Mouse (Mus musculus) T-cell, adult 2 months (primary cell): ENCODE results near the gene Pknox2.

Experiments used
- DNase-seq: peaks from one replicate; pipeline ENCODE4 v3.0.0; 2022; ENCODE audit warnings: low spot score

Pknox2 gene

DNA sequence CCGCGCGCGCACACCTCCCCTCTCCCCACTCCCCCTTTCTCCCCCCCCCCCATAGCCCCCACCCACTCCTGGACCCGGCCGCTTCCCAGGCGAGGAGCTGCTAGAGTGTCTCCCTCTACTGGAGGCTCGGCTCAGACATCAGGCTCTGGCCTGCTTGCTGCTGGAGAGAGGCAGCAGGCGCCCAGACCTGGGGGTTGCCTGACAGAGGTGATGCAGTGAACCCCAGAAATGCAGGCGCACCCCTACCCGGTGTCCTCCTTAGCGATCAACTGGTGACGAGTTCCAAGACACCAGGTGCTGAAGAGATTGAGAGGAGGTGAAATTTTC, at the start of gene Pknox2:
Gene Pknox2 (minus strand): TSS at position 49 of the 327 bp plus-strand sequence.
- DNase-seq: peak; percentile 27

DNA sequence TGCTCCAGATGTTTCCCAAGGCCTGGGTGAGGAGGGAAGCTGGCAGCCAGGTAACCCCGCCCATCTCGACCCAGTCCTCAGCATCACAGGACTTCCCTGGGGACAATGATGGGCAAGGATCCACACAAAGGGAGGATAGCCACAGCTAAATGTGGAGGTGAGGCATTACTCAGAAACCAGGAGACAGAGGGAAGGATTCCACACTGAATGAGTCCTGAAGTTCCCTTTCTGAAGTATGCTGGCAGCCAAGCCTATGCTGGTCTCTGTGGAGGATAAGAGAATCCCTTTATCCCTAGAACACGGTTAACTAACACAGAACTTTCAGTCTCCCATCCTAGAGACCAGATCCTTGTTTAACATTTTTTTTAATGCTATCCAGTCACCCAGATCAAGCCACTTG, 40.8 kb upstream of the Pknox2 start:
- no peak for DNase-seq

DNA sequence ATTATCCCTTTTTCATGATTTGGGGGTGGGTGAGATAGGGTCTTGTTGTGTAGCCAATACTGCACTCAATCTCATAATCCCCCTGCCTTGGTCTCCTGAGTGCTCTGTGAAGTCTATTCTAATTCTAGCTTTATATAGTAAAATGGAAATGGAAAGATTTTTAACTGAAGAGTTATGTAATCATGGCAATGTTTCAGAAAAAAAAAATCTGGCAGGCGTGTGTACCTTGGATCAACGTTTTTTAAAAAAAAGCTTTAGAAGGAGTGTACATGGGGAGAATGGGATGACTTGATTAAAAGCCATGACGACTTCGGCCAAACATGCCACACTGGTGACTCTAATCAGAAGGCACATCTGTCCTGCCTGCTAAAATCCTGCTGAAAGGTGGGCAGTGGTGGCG, 40.2 kb upstream of the Pknox2 start:
- DNase-seq: no peak

DNA sequence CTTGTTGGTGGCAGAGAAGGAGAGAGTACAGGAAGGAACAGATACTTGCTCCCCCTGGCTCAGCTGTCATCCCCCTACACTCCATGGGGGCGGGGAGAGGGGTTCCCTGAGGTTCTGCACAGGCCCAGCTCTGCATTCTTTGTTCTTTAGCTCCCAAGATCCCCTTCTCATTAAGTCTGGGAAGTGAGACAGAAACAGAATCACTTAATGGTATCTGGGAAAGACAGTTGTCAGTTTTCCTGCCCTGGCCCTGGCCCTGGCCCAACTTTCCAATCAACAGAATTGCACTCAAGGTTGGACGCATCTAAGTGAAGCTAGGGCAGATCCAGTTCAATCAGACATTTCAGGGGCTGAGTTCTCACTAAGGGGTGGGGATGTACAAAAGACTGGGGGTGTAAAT, 36.0 kb upstream of the Pknox2 start:
- DNase-seq: no peak

DNA sequence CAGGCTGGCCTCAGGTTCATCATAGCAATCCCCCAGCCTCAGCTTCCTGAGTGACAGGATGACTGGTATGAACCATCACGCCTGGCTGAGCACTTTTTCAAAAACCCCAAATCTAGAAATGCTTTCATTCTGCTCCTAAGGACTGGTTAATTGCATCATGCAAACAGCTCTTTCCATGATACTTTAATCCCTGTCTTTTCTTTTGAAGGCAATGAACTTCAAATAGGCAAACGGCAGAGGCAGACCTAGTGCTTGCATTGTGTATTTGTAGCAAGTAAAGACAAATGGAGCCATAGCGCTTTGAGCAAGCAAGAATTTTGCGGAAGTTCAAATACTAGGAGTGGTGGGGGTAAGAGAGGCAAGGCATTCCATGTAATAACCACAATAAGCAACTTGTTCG, 34.4 kb upstream of the Pknox2 start:
- no peak for DNase-seq

DNA sequence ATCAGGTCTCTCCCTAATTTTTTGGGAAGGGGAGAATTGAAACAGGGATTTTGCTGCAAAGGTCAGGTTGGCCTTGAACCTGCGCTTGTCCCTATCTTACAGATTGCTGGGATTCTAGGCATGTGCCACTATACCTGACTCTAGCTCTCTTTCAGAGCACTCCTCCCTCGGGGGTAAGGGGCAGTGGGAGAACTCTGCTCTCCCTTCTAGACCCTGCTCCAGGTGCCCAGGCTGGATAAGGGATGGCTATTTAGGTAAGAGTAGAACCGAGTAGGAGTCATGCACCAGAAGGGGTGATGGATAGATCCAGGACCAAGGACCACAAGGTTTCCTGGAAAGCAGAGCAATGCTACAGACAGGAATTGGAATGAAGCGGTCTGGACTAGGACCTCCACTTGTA, 32.4 kb upstream of the Pknox2 start:
- DNase-seq: no peak

DNA sequence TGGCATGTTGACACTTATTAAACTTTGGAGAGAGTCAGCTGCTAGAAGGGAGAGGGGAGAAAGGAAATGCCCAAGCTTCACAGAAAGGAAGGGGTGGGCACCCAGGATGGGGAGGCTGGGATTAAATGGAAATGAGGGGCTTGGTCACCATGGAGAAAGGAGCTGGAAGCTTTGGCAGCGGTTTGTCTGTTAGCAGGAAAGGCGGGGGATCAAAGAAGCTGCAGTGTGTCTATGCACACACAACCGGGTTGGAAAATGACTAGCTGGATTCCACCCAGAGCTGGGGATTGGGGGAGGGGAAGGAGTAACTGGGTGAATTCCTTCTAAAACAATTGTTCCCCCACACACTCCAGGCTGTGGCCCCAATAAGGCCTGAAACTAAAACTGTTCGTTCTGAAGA, 31.7 kb upstream of the Pknox2 start:
- DNase-seq: no peak

DNA sequence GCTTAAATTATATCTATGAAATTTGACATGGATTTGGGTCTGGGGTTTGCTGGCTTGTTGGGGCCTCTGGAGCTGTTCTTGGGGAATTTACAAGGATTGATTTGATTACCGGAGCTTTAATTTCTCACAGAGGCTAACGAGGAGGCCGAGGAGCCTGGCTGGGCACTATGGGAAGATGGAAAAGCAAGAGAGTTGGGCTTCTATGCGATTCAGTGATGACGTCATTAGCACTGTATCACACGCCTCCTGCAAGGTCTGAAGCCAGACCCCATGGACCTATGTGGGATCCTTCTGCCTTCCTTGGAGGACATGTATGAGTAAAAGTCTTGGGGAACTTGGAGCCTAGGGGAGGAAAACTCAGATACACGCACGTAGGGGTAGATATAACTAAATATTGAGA, 30.3 kb upstream of the Pknox2 start:
- DNase-seq: no peak

DNA sequence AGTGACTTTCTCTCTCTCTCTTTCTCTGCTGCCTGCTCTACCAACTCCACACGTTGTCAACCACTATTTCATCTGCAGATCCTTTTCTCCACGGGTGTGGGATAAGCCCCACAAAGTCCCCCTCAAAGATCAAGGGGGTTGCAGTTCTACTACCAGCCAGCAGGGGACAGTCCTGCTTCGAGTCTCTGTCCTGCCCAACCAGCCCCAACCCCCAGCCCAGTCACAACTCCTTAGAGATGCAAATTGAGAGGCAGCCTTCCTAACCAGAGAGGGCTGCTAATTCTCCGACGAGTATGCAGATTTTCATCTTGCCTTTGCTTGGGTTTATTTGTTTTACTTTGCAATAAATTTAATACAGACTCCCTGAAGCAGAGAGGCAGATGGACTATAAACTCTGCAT, 29.9 kb upstream of the Pknox2 start:
- peak; percentile 44 for DNase-seq

DNA sequence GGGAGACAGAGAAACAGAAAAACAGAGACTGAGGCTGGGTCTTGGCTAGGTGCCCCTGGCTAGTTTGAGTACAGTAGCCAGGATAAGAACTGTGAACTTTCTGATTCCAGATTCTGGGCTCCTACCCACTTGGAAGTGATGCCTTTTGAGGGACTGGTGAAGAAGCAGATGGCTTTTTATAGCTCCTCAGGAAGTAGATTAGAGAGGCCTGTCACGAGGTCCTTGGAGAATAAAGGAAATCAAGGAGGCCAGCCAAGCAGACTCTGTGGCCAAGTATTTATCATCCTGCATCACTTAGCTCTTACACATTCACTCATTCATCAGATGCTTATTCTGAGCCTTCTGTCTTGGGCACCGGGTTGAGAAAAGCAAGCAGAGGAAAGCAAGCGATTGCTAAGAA, 28.8 kb upstream of the Pknox2 start:
- no peak for DNase-seq

DNA sequence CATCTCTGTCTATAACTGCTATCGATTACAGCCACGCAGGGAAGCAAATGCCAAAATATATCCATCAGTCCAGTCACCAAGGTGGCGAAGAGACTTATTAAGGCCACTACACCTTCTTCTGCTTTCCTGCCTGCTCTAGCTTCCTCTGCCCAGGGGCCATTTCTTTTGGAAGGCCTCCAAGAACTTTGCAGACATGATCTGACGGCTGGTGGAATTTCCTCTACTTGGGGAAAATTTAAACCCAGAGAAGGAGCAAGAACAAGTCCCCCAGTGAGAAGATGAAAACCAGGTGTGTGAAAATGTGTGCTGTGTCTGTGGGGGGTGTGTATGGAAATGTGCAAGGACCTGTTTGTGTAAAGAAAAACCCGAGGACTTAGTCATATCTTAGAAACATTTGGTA, 26.2 kb upstream of the Pknox2 start:
- DNase-seq: no peak

DNA sequence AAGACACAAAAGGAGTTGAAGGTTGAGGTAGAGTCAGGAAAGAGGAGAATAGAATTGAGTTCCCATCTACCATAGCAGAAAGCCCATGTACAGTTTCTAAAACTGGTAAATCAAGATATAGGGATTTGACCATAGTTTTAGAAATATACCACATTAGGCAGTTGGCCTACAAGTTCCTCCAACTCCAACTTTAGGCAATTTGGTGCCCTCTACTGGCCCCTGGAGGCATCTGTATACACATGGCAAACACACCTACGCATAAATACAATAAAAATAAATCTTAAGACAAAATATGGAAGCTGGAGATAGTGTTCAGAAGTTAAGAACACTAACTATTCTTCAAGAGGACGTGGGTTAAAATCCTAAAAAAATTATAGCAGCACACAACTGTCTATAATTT, 19.7 kb upstream of the Pknox2 start:
- no peak for DNase-seq

DNA sequence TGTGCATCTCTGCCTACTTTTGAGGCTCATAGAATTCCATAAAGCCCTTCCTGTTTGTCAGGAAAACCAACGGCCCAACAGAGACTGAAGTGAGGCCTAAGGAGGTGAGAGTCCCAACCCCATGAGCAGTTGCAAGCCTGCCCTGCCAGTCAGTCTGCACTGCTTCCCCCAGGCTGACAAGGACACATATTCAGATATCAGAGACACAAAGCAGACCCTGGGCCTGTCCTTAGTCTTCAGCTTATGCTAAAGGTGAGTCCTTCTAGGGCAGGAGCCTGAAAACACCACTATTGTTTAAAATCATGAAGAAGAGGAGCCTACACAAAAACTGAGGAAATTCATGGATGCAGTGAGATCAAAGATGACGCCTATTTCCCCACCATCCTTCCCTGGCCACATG, 13.5 kb upstream of the Pknox2 start:
- DNase-seq: no peak

DNA sequence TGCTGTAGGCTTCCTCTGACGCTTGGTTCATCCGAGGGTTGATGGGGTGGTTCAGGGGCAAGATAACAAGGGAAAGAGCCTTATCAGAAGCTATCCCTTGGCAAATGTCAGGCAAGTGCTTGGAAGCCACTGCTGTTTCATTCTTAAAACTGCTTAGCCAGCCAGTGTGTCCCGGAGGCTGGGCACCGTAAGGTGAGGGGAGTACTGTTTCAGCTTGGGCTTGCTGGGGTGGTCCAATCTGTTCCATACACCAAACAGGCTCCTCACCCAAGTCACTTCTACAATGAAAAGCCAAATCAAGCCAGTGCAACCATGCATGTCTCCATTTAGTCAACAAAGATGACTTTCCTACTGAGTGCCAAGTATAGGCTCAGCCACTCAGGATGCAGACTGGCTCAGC, 679 bp upstream of the Pknox2 start:
- DNase-seq: no peak

DNA sequence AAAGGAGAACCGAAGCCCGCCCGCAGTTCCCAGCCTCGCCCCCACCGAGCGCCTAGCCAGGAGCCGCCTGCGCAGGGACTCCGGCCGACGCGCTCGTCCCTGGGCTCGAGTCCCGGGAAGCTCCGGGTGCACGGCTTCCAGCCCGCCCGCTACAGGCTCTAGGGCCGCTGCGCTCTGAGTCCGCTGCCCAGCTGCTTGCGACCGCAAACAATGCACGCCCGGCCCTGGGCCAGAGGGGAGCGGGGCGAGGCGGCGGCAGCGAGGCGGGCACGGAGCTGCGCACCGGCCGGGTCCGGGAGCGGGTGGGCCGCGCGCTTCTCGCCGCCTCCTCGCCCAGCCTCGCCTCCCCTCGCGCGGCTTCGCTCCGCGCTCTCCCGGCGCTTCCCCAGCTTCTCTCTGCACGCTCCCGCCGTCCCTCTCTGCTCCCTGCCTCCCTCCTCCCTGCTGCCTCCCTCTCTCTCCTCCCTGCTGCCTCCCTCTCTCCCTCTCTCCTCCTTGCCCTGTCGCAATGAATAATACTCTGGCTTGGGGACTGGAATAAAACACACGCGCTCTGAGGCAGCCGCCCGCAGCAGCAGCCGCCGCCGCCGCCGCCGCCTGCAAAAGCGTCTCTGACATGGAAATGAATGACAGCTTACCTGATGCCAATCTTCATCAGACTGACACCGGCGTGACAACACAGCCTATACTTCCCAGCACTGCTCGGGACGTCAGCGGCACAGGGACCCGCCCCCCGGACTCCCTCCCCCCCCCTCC, 426 bp downstream of the Pknox2 start:
- peak; percentile 28 for DNase-seq

DNA sequence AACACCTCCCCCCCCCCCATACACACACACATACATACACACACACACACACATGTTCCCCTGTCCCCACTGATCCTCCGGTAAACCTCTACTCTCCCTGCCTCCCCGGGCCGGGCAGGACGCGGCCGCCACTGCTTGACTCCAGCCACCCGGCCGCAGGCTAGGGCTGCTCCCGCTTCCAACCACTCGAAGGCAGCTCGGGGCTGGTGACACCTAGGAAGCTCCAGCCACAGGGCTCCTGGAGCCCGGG, 929 bp downstream of the Pknox2 start:
- DNase-seq: no peak

DNA sequence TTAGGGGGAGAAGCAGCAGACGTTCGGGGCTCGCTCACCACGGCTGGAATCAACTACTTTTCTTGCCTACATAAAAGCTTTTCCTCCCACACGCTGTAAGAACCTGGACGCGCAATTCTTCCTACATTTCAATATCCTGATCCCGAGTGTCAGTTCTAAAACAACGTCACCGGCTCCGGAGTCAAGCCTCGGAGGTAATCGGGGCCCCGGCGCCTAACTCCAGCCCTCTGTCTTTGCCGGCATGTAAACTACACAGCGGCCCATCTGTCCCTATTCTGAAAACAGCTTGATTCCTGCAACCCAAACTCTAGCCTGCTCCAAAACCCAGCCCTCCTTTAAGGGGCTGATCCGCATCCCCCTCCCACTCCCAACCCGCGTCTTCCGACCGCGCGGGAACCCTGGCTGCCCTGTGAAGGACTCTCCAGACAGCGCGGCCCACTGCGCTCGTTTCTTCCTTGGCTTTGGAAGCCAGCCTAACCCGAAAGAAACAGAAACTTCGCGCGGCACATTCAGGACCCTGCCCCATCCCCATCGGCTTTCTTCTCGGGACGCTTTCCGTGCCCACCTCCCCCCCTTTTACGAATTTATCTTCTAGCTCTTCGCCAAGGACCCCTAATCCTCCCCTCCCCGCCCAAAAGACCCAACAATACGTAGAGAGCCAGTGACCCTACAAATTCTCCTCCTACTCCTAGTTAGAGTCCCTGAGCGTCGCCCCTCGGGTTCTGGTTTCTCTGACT, 1.4 kb downstream of the Pknox2 start:
- DNase-seq: no peak

DNA sequence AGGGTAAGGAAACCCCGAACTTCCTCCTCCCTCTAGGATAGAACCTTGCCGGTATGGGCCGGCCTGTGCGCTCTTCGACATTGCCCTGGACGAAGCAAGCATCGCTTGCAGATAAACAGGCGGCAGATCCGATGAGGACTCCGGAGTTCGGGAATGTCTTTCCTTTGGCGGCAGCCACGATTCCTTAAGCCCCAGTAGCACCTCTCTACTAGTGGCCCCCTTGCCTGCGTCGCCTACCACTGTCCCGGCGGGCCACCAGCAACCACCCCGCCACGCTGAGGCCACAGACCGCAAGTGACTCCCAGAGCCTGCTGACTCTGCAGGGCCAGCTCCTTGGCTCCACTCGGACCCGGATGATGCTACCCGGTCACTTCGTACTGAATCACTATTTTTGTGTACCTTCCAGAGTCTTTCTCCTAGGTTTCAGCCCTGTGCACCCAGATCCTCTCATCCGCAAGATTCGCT, 2.0 kb downstream of the Pknox2 start:
- no peak for DNase-seq

DNA sequence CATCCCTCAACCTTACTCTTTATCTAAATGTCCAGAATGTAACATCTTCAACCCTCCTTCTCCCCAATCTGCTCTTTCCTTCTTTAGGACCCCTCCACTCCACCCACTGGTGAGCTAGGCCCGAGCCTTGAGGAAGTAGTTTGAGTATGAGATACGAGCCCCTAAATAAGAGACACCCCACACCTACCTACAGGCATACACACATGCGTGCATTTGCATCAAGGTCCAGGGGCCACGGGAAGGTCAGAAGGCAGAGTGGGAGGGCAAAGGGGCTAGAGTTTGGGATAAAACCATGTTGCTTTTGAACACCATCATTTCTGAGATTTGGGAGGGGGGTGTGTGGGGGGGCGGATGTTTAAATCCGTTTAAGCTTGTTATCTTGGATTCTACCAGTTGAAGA, 2.5 kb downstream of the Pknox2 start:
- no peak for DNase-seq

DNA sequence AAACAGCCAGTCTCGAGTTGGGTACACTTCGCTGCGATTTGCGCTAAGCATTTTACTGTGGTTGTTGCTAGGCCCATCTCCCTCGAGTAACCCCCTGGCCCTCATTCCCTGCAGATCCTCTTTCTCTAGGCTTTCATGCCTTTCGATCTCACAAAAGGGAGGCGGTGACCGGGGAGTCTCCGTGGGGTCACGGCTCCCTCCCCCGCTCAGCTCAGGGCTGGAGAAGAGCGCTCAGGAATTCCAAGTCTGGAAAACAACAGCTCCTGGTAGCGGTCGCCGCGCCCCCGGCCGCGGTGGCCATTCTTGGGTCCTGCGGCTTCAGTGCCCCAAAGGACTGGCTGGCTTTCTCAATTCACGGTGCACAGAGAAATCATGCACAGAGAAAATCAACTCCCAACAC, 3.0 kb downstream of the Pknox2 start:
- no peak for DNase-seq

DNA sequence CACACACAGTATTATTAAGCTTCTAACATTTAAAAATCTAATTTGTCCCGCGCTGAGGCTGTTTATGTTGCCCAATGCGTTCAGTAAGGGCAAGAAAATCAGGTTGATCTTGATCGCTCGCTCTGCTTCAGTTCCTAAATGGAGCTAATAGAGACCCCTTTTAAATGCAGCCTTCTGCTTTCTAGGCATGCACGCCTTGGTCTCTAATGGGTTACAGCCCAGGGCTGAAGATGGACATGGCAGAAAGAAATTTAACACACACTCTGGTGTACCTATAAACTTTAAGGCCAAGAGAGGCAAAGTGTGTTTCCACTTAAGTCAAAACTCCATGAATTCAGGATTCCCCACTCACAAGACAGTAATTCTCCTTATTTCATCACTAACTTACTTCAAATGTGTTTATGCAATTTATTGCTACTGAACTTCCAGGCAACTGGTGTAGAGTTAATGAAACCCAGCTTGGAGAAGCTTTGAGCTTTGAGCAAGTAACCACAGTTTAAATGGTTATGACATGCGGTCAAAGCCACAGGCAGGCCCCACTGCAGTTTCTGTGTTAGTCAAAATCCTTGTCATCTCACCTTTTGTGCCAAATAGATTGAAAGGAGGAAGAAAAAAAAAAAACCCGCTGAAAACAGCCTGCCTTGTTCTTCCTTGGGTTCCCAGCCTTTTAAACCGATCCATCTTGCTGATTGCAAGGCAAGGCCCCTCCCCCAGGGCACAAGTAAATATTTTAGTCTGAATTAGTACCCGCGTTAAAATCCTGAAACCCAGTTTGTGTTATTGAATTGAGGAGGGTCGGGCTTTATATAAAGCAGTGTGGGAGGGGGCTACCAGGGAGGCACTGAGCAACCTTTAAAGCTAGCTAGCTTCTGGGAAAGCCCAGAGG, 3.9 kb downstream of the Pknox2 start:
- no peak for DNase-seq

DNA sequence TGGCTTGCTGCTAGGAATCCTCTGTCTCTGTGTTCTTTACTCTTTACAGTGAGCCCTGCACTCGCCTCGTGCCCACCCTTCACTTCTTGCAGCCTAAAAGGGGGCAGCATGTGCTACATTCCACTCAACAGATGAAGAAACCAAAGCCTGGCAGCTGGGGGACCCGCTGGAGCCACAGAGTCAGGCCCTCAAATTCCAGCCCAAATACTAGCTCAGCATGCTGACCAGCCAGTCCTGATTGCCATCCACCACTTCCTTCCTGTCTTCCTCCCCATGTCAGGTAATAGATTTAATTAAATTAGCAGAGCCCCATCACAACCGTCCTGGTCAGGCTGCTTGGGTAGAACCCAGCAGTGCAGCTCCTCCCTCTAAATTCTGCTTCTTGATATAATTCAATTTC, 5.1 kb downstream of the Pknox2 start:
- DNase-seq: no peak

DNA sequence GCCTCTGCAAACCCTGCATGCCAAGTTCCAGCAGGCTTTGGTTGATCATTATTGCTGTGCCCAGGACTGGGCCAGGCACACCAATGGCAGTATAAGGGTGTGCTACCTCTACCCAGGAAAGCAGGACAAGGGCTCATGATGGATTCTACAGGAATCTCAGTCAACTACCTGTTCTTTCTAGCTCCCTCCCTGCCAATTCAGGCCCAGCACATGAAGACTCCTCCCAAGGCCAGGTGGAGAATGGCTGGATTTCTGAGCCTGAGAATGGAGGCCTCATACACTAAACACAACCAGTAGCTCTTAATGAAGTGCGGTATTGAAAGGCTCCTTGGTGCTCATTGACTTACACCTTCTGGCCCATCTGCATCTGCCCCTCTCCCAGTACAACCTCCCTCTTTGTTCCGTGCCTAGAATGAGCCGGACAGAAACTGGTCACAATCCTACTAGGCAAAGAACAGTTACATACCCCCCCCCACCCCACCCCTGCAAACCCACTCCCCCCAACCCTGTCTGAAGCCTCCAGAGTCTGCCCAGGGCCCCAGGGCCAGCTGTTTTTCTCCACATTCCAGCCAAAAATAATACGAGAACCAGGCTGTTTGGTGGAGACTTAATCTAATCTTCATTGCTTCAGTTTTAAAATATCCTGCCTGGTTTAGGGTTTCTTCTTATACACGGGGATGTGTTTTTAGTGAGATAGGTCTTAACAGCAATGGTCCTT, 6.6 kb downstream of the Pknox2 start:
- no peak for DNase-seq
